Mouse (Mus musculus): ENCODE measurements around the gene Snn. TPM values are rescaled to one million over a fixed set of nuclear protein-coding genes. Genes with fewer than 3 reads are reported as not detected.

Gene Snn
- polyA plus RNA-seq, 1 experiment = 138 TPM

DNA sequence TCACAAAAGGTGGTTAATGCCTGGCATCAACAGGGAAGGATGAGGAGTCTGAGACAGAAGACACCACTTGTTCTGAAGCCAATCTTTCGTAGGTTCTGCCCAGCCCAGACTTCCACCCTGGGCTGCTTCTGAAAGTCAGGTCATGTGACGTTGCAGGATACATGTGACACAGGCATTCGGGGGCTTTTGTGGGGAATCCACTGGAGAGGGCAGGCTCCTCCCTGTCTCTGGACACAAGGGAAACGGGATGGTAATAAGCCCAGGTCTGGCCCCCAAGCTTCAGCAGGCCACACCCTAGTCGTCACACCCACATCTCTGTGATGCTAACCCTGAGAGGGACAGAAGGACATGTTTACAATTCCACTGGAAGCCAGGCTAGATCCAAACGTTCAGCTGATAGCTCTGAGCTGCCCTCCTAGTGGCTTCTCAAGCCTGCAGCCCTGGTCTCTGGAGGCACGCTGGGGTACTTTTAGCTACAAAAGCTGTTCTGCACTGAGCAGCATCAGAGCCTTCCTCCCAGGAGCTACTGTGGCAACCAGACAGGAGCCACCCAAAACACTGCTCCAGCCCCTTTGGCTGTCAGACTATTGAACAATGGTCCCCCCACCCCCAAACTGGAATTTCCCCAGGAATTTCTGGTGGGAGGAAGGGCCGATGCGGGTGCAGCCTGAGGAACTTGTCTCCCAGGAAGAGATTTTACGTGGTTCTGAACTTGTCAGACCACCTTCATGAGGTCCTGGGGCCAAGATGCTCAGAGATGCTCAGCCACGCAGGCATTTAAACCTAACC lies 42.7 kb upstream of the Snn start:
- Histone ChIP-seq H3K4me1 (ENCODE audit: control insufficient read depth, insufficient read depth, low read length) (no peaks in the 10 kb centered on the region; the same call in 1 of the 2 replicates), H3K27ac (ENCODE audit: insufficient read depth, low read length) (no peak overlapping the region), H3K27me3 (ENCODE audit: control insufficient read depth, insufficient read depth, low read length) (no peaks in the 10 kb centered on the region), H3K4me3 (replicated peaks; ENCODE audit: insufficient read depth, low read depth, low read length) (no peak overlapping the region)
- TF ChIP-seq CTCF (IDR thresholded peaks at IDR 0.05; ENCODE audit: borderline replicate concordance, insufficient read depth, low read depth, low read length) (no peak), POLR2A (IDR thresholded peaks at IDR 0.05; ENCODE audit: borderline replicate concordance, insufficient read depth, low read length) (no peak)
- 62% methylated on average over 11 of the region's 11 CpGs for WGBS
- no peak for DNase-seq

DNA sequence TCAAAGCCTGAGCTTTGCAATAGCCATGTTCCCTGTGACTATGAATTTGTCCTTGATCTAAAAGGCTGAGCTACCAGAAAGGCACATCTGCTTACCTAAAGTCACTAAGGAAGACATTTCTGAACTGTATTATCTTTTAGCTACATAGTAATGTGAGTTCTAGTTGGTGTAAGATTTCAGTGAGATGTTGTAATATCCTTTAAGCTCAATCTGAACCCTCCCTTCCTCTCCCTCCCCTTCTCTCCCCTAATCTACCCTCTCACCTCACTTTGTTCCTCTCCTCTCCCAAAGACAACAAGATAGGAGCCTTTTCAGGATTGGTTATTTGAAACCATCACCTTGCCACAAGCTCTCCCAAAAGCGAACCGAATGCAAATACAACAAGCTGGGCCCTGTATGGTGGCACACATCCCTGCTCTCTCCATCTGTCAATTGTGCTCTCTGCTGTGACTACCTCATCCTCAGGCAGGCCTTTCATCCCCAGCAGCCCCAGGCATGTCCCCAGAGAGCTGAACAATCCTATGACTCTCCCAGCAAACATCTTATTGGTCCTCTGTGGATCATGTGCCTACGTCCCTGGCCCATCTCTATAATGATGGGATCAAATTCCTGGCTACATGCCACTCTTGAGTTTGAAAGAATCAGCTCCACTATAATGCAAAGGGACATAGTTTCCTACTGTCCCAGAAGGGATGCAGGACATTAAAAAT lies 39.2 kb upstream of the Snn start:
- Histone ChIP-seq H3K27ac (ENCODE audit: insufficient read depth, low read length) (no peak overlapping the region), H3K4me1 (ENCODE audit: control insufficient read depth, insufficient read depth, low read length) (no peaks in the 10 kb centered on the region; the same call in 1 of the 2 replicates), H3K4me3 (replicated peaks; ENCODE audit: insufficient read depth, low read depth, low read length) (no peak overlapping the region), H3K27me3 (ENCODE audit: control insufficient read depth, insufficient read depth, low read length) (no peaks in the 10 kb centered on the region)
- DNase-seq = peak in 1 of 2 experiments; percentile 14
- TF ChIP-seq CTCF (IDR thresholded peaks at IDR 0.05; ENCODE audit: borderline replicate concordance, insufficient read depth, low read depth, low read length) (no peak), POLR2A (IDR thresholded peaks at IDR 0.05; ENCODE audit: borderline replicate concordance, insufficient read depth, low read length) (no peak)
- WGBS = 33% methylated on average over 3 of the region's 3 CpGs

DNA sequence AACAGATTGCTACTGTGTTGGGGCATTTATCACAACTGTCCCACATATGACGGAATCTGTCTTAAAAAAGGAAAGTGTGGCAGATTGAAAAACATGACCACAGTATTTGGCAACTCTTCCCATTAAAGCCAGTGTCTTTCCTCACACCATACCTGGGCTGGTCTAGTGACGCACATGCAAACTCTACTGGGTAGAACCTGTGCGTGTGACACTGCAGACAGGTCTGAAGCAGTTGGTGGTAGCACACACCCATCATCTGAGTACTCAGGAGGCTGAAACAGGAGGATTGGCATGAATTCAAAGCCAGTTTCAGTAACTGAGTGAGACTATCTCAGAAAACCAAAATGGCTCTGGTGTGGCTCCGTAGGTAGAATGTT lies 38.6 kb upstream of the Snn start:
- DNase-seq = no peak
- WGBS = 95% methylated on average over 4 of the region's 4 CpGs
- TF ChIP-seq CTCF (IDR thresholded peaks at IDR 0.05; ENCODE audit: borderline replicate concordance, insufficient read depth, low read depth, low read length) (no peak), POLR2A (IDR thresholded peaks at IDR 0.05; ENCODE audit: borderline replicate concordance, insufficient read depth, low read length) (no peak)
- Histone ChIP-seq H3K27ac (ENCODE audit: insufficient read depth, low read length) (no peak overlapping the region), H3K4me1 (ENCODE audit: control insufficient read depth, insufficient read depth, low read length) (no peaks in the 10 kb centered on the region; the same call in 1 of the 2 replicates), H3K27me3 (ENCODE audit: control insufficient read depth, insufficient read depth, low read length) (no peaks in the 10 kb centered on the region), H3K4me3 (replicated peaks; ENCODE audit: insufficient read depth, low read depth, low read length) (no peak overlapping the region)

DNA sequence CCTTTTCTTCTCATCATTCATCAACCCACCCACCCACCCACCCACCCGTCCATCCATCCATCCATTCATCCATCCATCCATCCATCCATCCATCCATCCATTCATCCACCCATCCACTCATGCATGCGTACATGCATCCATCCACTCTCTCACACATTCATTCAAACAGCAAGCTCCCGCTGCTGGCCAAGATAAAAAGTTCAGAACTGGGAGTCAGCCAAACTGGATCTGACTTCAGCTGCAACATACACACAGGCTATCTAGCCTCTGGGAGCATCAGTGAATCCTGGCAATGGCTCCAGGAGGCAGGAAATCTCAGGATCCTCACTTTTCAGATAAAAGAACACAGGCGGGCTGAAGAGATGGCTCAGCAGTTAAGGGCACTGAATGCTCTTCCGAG lies 37.1 kb upstream of the Snn start:
- WGBS = 70% methylated on average over 4 of the region's 5 CpGs
- H3K4me3 ChIP-seq (replicated peaks; ENCODE audit: insufficient read depth, low read depth, low read length) = no peak overlapping the region
- TF ChIP-seq POLR2A (IDR thresholded peaks at IDR 0.05; ENCODE audit: borderline replicate concordance, insufficient read depth, low read length) = no peak
- no peak for TF ChIP-seq CTCF (IDR thresholded peaks at IDR 0.05; ENCODE audit: borderline replicate concordance, insufficient read depth, low read depth, low read length)
- H3K27me3 ChIP-seq (ENCODE audit: control insufficient read depth, insufficient read depth, low read length) = no peaks in the 10 kb centered on the region
- no peak for DNase-seq
- H3K27ac ChIP-seq (ENCODE audit: insufficient read depth, low read length) = no peak overlapping the region
- H3K4me1 ChIP-seq (ENCODE audit: control insufficient read depth, insufficient read depth, low read length) = no peaks in the 10 kb centered on the region

DNA sequence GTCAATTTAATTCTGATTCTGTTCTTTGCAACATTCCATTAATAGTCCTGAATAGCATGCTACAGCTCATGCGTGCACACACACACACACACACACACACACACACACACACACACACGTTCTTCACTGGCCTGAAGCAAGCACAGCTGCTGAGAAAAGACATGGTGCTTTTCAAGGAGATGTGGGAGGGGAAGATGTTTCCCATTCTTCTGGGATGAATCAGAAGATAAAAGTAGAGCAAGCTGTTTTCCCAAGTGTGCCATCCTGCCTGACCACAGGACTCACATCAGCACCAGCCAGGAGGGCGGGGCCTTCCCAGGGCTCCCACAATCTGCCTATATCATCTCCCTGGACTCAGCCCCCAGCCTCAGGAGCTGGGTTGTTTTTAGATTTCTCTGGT lies 35.9 kb upstream of the Snn start:
- 85% methylated on average over 3 of the region's 3 CpGs for WGBS
- TF ChIP-seq CTCF (IDR thresholded peaks at IDR 0.05; ENCODE audit: borderline replicate concordance, insufficient read depth, low read depth, low read length) = no peak
- no peak for TF ChIP-seq POLR2A (IDR thresholded peaks at IDR 0.05; ENCODE audit: borderline replicate concordance, insufficient read depth, low read length)
- H3K27ac ChIP-seq (ENCODE audit: insufficient read depth, low read length) = no peak overlapping the region
- no peak overlapping the region for H3K4me3 ChIP-seq (replicated peaks; ENCODE audit: insufficient read depth, low read depth, low read length)
- H3K27me3 ChIP-seq (ENCODE audit: control insufficient read depth, insufficient read depth, low read length) = no peaks in the 10 kb centered on the region
- no peak for DNase-seq
- no peaks in the 10 kb centered on the region for H3K4me1 ChIP-seq (ENCODE audit: control insufficient read depth, insufficient read depth, low read length)

DNA sequence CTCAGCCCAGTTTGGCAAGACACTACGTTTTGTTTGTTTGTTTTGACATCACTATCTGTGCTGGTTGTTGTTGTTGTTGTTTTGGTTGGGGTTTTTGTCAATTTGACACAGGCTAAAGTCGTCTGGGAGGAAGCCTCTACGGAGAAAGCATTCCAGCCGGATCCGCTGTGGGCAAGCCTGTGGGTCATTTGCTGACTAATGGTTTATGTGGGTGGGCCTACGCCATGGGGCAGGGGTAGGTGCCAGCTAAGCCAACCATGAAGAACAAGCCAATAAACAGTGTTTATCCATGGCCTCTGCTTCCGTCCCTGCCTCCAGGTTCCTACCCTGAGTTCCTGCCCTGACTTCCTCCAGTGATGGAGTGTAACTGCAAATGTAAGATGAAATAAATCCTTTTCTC lies 32.5 kb upstream of the Snn start:
- WGBS = 42% methylated on average over 7 of the region's 7 CpGs
- Histone ChIP-seq H3K27me3 (ENCODE audit: control insufficient read depth, insufficient read depth, low read length) (no peaks in the 10 kb centered on the region), H3K27ac (ENCODE audit: insufficient read depth, low read length) (no peak overlapping the region), H3K4me1 (ENCODE audit: control insufficient read depth, insufficient read depth, low read length) (no peaks in the 10 kb centered on the region), H3K4me3 (replicated peaks; ENCODE audit: insufficient read depth, low read depth, low read length) (no peak overlapping the region)
- no peak for DNase-seq
- TF ChIP-seq CTCF (IDR thresholded peaks at IDR 0.05; ENCODE audit: borderline replicate concordance, insufficient read depth, low read depth, low read length) (no peak), POLR2A (IDR thresholded peaks at IDR 0.05; ENCODE audit: borderline replicate concordance, insufficient read depth, low read length) (no peak)

DNA sequence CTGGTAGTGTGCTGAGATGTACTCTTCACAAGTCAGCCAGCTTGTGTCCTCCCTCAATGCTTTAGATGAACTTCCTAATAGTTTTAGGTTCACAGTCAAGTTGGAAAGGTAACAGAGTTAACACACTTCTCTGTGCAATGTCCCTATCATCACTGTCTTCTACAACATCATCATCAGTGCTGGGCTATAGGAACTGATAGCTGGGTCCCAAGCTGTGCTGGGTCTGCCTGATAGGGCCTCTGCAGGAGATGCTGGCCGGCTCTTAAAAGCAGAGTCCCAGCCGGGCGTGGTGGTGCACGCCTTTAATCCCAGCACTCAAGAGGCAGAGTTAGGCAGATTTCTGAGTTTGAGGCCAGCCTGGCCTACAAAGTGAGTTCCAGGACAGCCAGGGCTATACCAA lies 29.9 kb upstream of the Snn start:
- DNase-seq = no peak
- TF ChIP-seq POLR2A (IDR thresholded peaks at IDR 0.05; ENCODE audit: borderline replicate concordance, insufficient read depth, low read length) (no peak), CTCF (IDR thresholded peaks at IDR 0.05; ENCODE audit: borderline replicate concordance, insufficient read depth, low read depth, low read length) (no peak)
- H3K27me3 ChIP-seq (ENCODE audit: control insufficient read depth, insufficient read depth, low read length) = no peaks in the 10 kb centered on the region
- WGBS = 87% methylated on average over 4 of the region's 4 CpGs
- peaks cover 2% of the 10 kb centered on the region; the same call in 1 of the 2 replicates for H3K4me1 ChIP-seq (ENCODE audit: control insufficient read depth, insufficient read depth, low read length)
- no peak overlapping the region for H3K4me3 ChIP-seq (replicated peaks; ENCODE audit: insufficient read depth, low read depth, low read length)
- H3K27ac ChIP-seq (ENCODE audit: insufficient read depth, low read length) = no peak overlapping the region

DNA sequence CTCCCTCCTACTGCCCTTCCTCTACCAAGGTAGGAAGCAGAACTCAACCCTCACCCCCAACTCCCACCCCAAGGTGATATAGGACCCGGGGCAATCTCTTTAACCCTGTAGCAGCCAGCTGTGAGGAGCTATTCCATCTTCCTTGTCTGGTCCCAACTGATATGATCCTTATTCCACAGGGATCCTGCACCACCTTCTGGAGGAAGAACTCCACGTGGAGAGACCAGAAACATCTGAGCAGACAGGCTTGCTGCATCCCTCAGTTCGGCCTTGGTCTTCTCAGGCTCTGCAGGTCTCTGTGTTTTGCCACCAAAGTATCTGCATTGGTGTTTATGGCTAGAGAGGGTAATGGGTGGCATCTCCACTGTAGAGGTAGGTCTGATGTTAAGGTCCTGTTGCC lies 29.4 kb upstream of the Snn start:
- Histone ChIP-seq H3K4me3 (replicated peaks; ENCODE audit: insufficient read depth, low read depth, low read length) (no peak overlapping the region), H3K27me3 (ENCODE audit: control insufficient read depth, insufficient read depth, low read length) (no peaks in the 10 kb centered on the region), H3K27ac (ENCODE audit: insufficient read depth, low read length) (no peak overlapping the region), H3K4me1 (ENCODE audit: control insufficient read depth, insufficient read depth, low read length) (peaks cover 3% of the 10 kb centered on the region; the same call in 1 of the 2 replicates)
- TF ChIP-seq POLR2A (IDR thresholded peaks at IDR 0.05; ENCODE audit: borderline replicate concordance, insufficient read depth, low read length) (no peak), CTCF (IDR thresholded peaks at IDR 0.05; ENCODE audit: borderline replicate concordance, insufficient read depth, low read depth, low read length) (no peak)
- DNase-seq = no peak
- WGBS = 58% methylated on average over 3 of the region's 3 CpGs

All from cerebellum, adult 2 months (tissue).